Mouse (Mus musculus) hindbrain, postnatal 0 days (tissue): Measurements from ENCODE around the gene Mvb12b. TPM values are rescaled to one million over a fixed set of nuclear protein-coding genes. Genes with fewer than 3 reads are reported as not detected.
A peak's percentile ranks its signal among the peaks of the same experiment; 100 is the strongest.

Experiments used
- ATAC-seq: fragments of 200-750 bp; cut with Nextera tagmentation; 2 replicates; pipeline ENCODE4 v1.8.0; 2017; ENCODE audit warnings: mild to moderate bottlenecking, moderate TSS enrichment, moderate library complexity
- DNase-seq: peaks from one replicate; pipeline ENCODE4 v3.0.0-alpha.2; 2015; ENCODE audit warnings: low spot score
- H3K27ac ChIP-seq: fragments of 300-500 bp; sonication (generic); 2 replicates; pipeline ENCODE4 v1.5.1; 2014; ENCODE audit warnings: mild to moderate bottlenecking
- H3K27me3 ChIP-seq: fragments of 300-500 bp; sonication (generic); 2 replicates; pipeline ENCODE4 v1.6.1; 2014; ENCODE audit warnings: low read length, mixed read lengths; ENCODE audit not compliant: insufficient read depth
- H3K36me3 ChIP-seq: fragments of 300-500 bp; sonication (generic); 2 replicates; pipeline ENCODE4 v1.6.1; 2014; ENCODE audit warnings: low read length, mixed read lengths; ENCODE audit not compliant: insufficient read depth
- H3K4me1 ChIP-seq: fragments of 300-500 bp; sonication (generic); 2 replicates; pipeline ENCODE4 v1.6.1; 2014; ENCODE audit warnings: antibody characterized with exemption, low read length, mixed read lengths; ENCODE audit not compliant: insufficient read depth
- H3K4me2 ChIP-seq: fragments of 300-500 bp; sonication (generic); 2 replicates; pipeline ENCODE4 v1.6.1; 2014; ENCODE audit warnings: low read depth, mild to moderate bottlenecking, low read length, moderate library complexity, mixed read lengths
- H3K4me3 ChIP-seq: fragments of 300-500 bp; sonication (generic); 2 replicates; pipeline ENCODE4 v1.5.1; 2014; ENCODE audit warnings: low read length
- H3K9ac ChIP-seq: fragments of 300-500 bp; sonication (generic); replicated peaks from 2 replicates; pipeline ENCODE4 v1.6.1; 2014; ENCODE audit warnings: mild to moderate bottlenecking, low read length, moderate library complexity, mixed read lengths
- H3K9me3 ChIP-seq: fragments of 300-500 bp; sonication (generic); 2 replicates; pipeline ENCODE4 v1.6.1; 2016; ENCODE audit warnings: low read length, mixed read lengths
- CTCF ChIP-seq: IDR thresholded peaks from 2 replicates; pipeline ENCODE4 v1.5.1; 2016; ENCODE audit warnings: antibody characterized with exemption, control low read depth, low read depth
- whole genome bisulfite sequencing: fragments of 180-500 bp; shearing (Covaris S2); extraction: QIAGEN DNeasy Blood & Tissue Kit; methylation state at CpG from one replicate; pipeline ENCODE4 v1.1.7; 2014; 5-methylcytosine and 5-hydroxymethylcytosine counted together
- polyA plus RNA-seq: library from polyadenylated mRNA; unstranded; fragments of >200 nt; fragmentation: Nextera tagmentation; extraction: Ambion mirVana; gene quantifications from 2 replicates; pipeline ENCODE4 v1.2.1, GENCODE M21; 2015
- total RNA-seq: library from RNA; depleted of rRNA; stranded (reverse); fragments of >200 nt; gene quantifications from 2 replicates; pipeline ENCODE4 v1.2.3, GENCODE M21; 2014

Mvb12b gene
- total and polyA plus RNA-seq, 2 experiments from 2014 or later = 64.1 to 134 TPM

- no peak for TF ChIP-seq CTCF
- H3K36me3 ChIP-seq = peaks cover 14% of the 10 kb centered on the region
- H3K4me1 ChIP-seq = 0 out of 2 replicates have a peak, but pooled peaks cover 1% of the 10 kb centered on the region
- H3K27ac ChIP-seq = no peak overlapping the region
- WGBS = 85% methylated on average over 6 of the region's 6 CpGs
- no peaks in the 10 kb centered on the region for H3K9me3 ChIP-seq
- H3K27me3 ChIP-seq = no peaks in the 10 kb centered on the region
- DNase-seq (no peak), ATAC-seq (no peak)
- no peak overlapping the region for H3K4me2 ChIP-seq
- no peak overlapping the region for H3K9ac ChIP-seq
- no peak overlapping the region for H3K4me3 ChIP-seq
Observed at GRCm38 (mm10) chr2:33800221-33800620, 87.5 kb downstream of the Mvb12b start.

DNA sequence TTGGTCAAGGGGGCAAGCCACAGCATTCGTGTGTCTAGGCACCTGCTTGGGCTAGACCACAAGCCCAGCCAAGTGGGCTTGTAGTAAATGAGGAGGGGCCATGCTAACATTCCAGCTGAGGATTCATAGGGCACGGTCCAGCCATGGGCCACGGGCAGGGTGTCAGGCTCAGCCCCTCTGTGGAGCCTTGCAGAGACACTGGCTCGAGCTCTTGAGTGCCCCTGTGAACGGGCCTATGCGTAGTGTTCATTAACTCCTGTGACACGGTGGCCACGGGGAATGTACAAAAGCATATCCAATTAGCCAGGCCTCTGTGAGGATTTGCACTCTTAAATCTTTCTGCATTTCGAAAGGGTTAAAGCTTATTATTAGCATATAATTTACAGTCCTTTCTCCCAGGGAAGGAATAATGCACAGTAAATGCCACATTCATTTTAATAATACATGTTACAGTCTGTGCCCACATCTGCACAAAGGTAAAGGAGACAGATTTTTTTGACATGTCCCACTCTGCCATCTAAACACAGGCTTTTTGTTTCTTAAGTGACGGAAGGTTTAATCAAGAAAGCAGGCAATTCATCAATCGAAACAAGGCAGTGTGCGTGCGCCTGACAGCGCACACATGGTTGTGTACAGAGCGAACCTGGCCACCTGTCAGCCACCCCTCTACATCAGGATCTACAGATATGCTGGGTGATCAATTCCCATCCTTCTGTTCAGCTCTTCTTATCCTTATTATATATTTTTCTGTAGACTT, 91.9 kb downstream of the Mvb12b start:
- Histone ChIP-seq H3K4me2 (no peak overlapping the region), H3K4me3 (no peak overlapping the region), H3K27me3 (no peaks in the 10 kb centered on the region), H3K36me3 (no peaks in the 10 kb centered on the region; the same call in 1 of the 2 replicates), H3K9ac (no peak overlapping the region), H3K4me1 (peaks cover 6% of the 10 kb centered on the region; the same call in 1 of the 2 replicates), H3K9me3 (no peaks in the 10 kb centered on the region), H3K27ac (peak overlapping the region; percentile 22; the same call in 1 of the 2 replicates)
- ATAC-seq (peak; percentile 6; the same call in 1 of the 2 replicates), DNase-seq (no peak)
- WGBS = 52% methylated on average over 15 of the region's 15 CpGs
- no peak for TF ChIP-seq CTCF

DNA sequence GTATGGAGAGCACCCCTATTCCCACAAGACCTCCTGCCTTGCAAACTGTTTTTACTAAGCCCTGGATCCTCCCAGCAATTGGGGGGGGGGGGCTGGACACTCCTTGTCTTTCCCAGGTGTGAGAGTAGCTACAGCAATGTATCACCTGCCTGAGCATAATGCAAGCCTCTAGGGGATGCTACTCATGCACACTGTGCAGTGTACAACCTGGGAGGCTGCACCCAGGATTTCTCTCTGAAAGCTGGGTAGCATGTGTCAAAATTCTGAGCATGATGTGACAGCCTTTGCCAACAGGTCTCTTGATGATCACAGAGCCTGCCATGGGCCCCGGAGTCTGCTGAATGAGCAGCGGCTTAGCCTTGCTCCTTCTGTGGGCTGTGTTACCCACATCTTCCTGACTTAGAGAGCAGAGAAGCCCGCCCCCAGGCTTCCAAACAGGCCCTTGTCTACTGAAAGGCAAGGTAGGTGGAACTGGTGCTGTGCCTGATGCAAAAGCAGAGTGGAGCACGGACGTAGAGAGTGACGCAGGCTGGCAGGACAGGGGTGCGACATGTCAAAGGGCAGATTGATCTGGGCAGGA, 92.7 kb downstream of the Mvb12b start:
- Histone ChIP-seq H3K36me3 (no peaks in the 10 kb centered on the region; the same call in 1 of the 2 replicates), H3K9ac (no peak overlapping the region), H3K4me1 (peaks cover 6% of the 10 kb centered on the region; the same call in 1 of the 2 replicates), H3K4me2 (no peak overlapping the region), H3K9me3 (no peaks in the 10 kb centered on the region), H3K27me3 (no peaks in the 10 kb centered on the region), H3K27ac (peak overlapping the region; percentile 22; the same call in 1 of the 2 replicates), H3K4me3 (no peak overlapping the region)
- ATAC-seq = 0 out of 2 replicates have a peak, but pooled peaks have one; percentile 28
- no peak for DNase-seq
- 79% methylated on average over 7 of the region's 7 CpGs for WGBS
- peak; percentile 3 for TF ChIP-seq CTCF

- Histone ChIP-seq H3K27ac (no peak overlapping the region), H3K9ac (no peak overlapping the region), H3K4me2 (no peak overlapping the region), H3K4me3 (no peak overlapping the region), H3K4me1 (peaks cover 6% of the 10 kb centered on the region; the same call in 1 of the 2 replicates), H3K27me3 (no peaks in the 10 kb centered on the region), H3K36me3 (no peaks in the 10 kb centered on the region; the same call in 1 of the 2 replicates), H3K9me3 (no peaks in the 10 kb centered on the region)
- TF ChIP-seq CTCF = no peak
- no peak for ATAC-seq
- DNase-seq = peak; percentile 59
- WGBS = 43% methylated on average over 9 of the region's 9 CpGs
Observed at GRCm38 (mm10) chr2:33794483-33794882, 93.3 kb downstream of the Mvb12b start.

DNA sequence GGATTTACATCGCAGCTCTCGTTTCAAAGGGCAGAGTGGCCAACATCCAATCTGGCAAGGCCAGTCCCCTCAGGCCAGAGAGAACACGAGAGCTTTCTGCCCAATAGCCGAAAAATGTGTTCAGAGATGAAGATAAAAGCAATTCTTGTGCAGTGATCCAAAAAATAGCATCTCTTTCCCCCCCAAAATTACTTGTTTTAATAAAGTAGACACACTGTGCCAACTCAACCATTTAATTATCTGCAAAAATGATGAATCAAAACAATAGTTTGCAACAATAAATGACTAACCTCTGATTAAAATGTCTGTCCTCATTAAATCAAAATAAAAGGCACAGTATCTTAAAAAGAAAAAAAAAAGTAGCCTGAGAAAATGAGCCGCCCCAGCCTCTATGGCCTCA, 97.4 kb downstream of the Mvb12b start:
- no peaks in the 10 kb centered on the region; the same call in 1 of the 2 replicates for H3K36me3 ChIP-seq
- 47% methylated on average over 5 of the region's 5 CpGs for WGBS
- ATAC-seq (no peak), DNase-seq (no peak)
- no peaks in the 10 kb centered on the region for H3K9me3 ChIP-seq
- no peak for TF ChIP-seq CTCF
- no peak overlapping the region for H3K9ac ChIP-seq
- H3K4me3 ChIP-seq = no peak overlapping the region
- H3K27me3 ChIP-seq = no peaks in the 10 kb centered on the region
- H3K4me2 ChIP-seq = no peak overlapping the region
- H3K27ac ChIP-seq = 0 out of 2 replicates have a peak overlapping the region, but pooled peaks have one; percentile 28
- H3K4me1 ChIP-seq = peaks cover 18% of the 10 kb centered on the region

DNA sequence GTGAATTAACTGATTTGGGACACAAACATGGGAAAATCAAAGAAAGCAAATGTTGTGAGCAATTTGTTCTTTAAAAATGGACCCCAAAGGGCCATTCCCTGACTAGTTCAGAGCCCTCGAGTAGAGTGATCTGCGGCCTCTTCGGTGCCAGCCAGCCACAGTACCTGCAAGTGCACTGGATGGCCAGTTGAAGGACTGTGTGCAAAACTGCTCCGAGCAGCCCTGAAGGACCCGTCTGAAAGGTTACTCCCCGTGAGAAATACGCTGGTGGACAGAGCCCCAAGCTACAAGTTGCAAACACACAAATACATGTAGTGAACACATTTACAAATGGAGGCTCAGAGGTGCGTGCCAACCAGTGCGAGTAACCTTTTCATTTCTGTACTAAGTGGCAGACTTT, 98.0 kb downstream of the Mvb12b start:
- DNase-seq = no peak
- WGBS = 46% methylated on average over 9 of the region's 9 CpGs

More for the DNA sequence above, 98.0 kb downstream of the Mvb12b start:
- Histone ChIP-seq H3K9me3 (no peaks in the 10 kb centered on the region), H3K27me3 (no peaks in the 10 kb centered on the region), H3K36me3 (no peaks in the 10 kb centered on the region; the same call in 1 of the 2 replicates), H3K4me3 (no peak overlapping the region), H3K4me2 (no peak overlapping the region), H3K27ac (no peak overlapping the region), H3K9ac (no peak overlapping the region), H3K4me1 (peaks cover 14% of the 10 kb centered on the region; the same call in 1 of the 2 replicates)
- TF ChIP-seq CTCF = no peak
- ATAC-seq = no peak
